Mouse (Mus musculus) liver, adult 2 months (tissue): ENCODE data around the gene Gclm. TPM values are rescaled to one million over a fixed set of nuclear protein-coding genes. Genes with fewer than 3 reads are reported as not detected.

Source experiments
- DNase-seq: peaks from one replicate; pipeline ENCODE4 v3.0.0-alpha.2; 2011; ENCODE audit warnings: low read depth, low spot score; ENCODE audit errors: extremely low read depth
- H3K27ac ChIP-seq: fragments of 200-500 bp; replicated peaks from 2 replicates; pipeline ENCODE4 v1.5.1; 2012; ENCODE audit warnings: low read depth, mild to moderate bottlenecking, control low read depth, inconsistent platforms, low read length; ENCODE audit not compliant: insufficient read depth
- H3K27me3 ChIP-seq: fragments of 200-500 bp; 2 replicates; pipeline ENCODE4 v1.6.1; 2012; ENCODE audit warnings: mild to moderate bottlenecking, moderate library complexity, low read length, inconsistent platforms; ENCODE audit not compliant: control insufficient read depth, insufficient read depth
- H3K36me3 ChIP-seq: fragments of 200-500 bp; 2 replicates; pipeline ENCODE4 v1.6.1; 2012; ENCODE audit warnings: low read length, inconsistent platforms; ENCODE audit not compliant: control insufficient read depth, insufficient read depth
- H3K4me1 ChIP-seq: fragments of 200-500 bp; 2 replicates; pipeline ENCODE4 v1.6.1; 2011; ENCODE audit warnings: low read length; ENCODE audit not compliant: control insufficient read depth, insufficient read depth
- H3K4me3 ChIP-seq: fragments of 200-500 bp; 2 replicates; pipeline ENCODE4 v1.5.1; 2011; ENCODE audit warnings: low read depth, mild to moderate bottlenecking, control low read depth, low read length, moderate library complexity; ENCODE audit not compliant: insufficient read depth
- H3K79me2 ChIP-seq: fragments of 200-500 bp; 2 replicates; pipeline ENCODE4 v1.6.1; 2012; ENCODE audit warnings: inconsistent platforms, mild to moderate bottlenecking, low read length, moderate library complexity; ENCODE audit not compliant: control insufficient read depth, insufficient read depth
- H3K9ac ChIP-seq: fragments of 200-500 bp; 2 replicates; pipeline ENCODE4 v1.6.1; 2012; ENCODE audit warnings: low read depth, mild to moderate bottlenecking, control low read depth, inconsistent platforms, low read length
- CTCF ChIP-seq: fragments of 200-500 bp; IDR thresholded peaks from 2 replicates; pipeline ENCODE4 v1.5.1; 2011; ENCODE audit warnings: low read depth, low read length, control low read depth
- POLR2A ChIP-seq: fragments of 200-500 bp; IDR thresholded peaks from 2 replicates; pipeline ENCODE4 v1.6.1; 2011; ENCODE audit warnings: low read length, control low read depth; ENCODE audit not compliant: insufficient read depth; ENCODE audit errors: extremely low read depth
- WGBS: fragments of 180-500 bp; shearing (Covaris S2); methylation state at CpG from one replicate; pipeline ENCODE4 v1.1.7; 2018; 5-methylcytosine and 5-hydroxymethylcytosine counted together
- polyA plus RNA-seq: library from polyadenylated mRNA; depleted of rRNA; stranded (reverse); fragments of >200 nt; gene quantifications from 2 replicates; pipeline ENCODE4 v1.2.3, GENCODE M21; 2012
- total RNA-seq: library from RNA; depleted of rRNA; stranded (reverse); fragments of >200 nt; gene quantifications from 2 replicates; pipeline ENCODE4 v1.2.3, GENCODE M21; 2014

Gclm gene
- total and polyA plus RNA-seq, 2 experiments: 57.6 to 236 TPM

- no peak overlapping the region for H3K9ac ChIP-seq
- no peaks in the 10 kb centered on the region for H3K27me3 ChIP-seq
- peaks cover under 1% of the 10 kb centered on the region for H3K36me3 ChIP-seq
- no peaks in the 10 kb centered on the region for H3K79me2 ChIP-seq
- peaks cover 10% of the 10 kb centered on the region for H3K4me1 ChIP-seq
- TF ChIP-seq CTCF (no peak), POLR2A (no peak)
- 70% methylated on average over 7 of the region's 7 CpGs for WGBS
- peak; percentile 60 for DNase-seq
- no peak overlapping the region for H3K4me3 ChIP-seq
- H3K27ac ChIP-seq: 0 out of 2 replicates have a peak overlapping the region, but pooled peaks have one; percentile 29
Measured at GRCm38 (mm10) chr3:122290696-122291095, 45.3 kb downstream of the Gclm start.

- Histone ChIP-seq H3K4me3 (no peak overlapping the region), H3K36me3 (no peaks in the 10 kb centered on the region), H3K79me2 (no peaks in the 10 kb centered on the region), H3K27me3 (no peaks in the 10 kb centered on the region), H3K27ac (peak overlapping the region; percentile 60), H3K9ac (no peak overlapping the region), H3K4me1 (peaks cover 10% of the 10 kb centered on the region)
- no peak for DNase-seq
- WGBS: 51% methylated on average over 12 of the region's 12 CpGs
- TF ChIP-seq POLR2A (no peak), CTCF (no peak)
Measured at GRCm38 (mm10) chr3:122291828-122292227, 46.5 kb downstream of the Gclm start.

- Histone ChIP-seq H3K9ac (peak overlapping the region; percentile 91), H3K27me3 (no peaks in the 10 kb centered on the region), H3K79me2 (no peaks in the 10 kb centered on the region), H3K4me3 (peak overlapping the region; percentile 82), H3K4me1 (peaks cover 10% of the 10 kb centered on the region), H3K36me3 (no peaks in the 10 kb centered on the region), H3K27ac (peak overlapping the region; percentile 82)
- 7% methylated on average over 54 of the region's 54 CpGs for WGBS
- peak; percentile 63 for DNase-seq
- no peak for TF ChIP-seq POLR2A
- TF ChIP-seq CTCF: peak; percentile 30; the same call in 1 of the 2 replicates
Measured at GRCm38 (mm10) chr3:122292300-122293222, 47.2 kb downstream of the Gclm start.

GRCm38 (mm10) chr3:122293223-122293953, 48.0 kb downstream of the Gclm start:
- peak; percentile 33; the same call in 1 of the 2 replicates for TF ChIP-seq POLR2A
- TF ChIP-seq CTCF: no peak
- peak; percentile 48 for DNase-seq
- H3K36me3 ChIP-seq: no peaks in the 10 kb centered on the region
- H3K79me2 ChIP-seq: no peaks in the 10 kb centered on the region
- no peaks in the 10 kb centered on the region for H3K27me3 ChIP-seq
- under 1% methylated on average over 103 of the region's 105 CpGs for WGBS
- H3K27ac ChIP-seq: peak overlapping the region; percentile 82
- H3K9ac ChIP-seq: peak overlapping the region; percentile 91
- peaks cover 10% of the 10 kb centered on the region for H3K4me1 ChIP-seq
- peak overlapping the region; percentile 82 for H3K4me3 ChIP-seq

DNA sequence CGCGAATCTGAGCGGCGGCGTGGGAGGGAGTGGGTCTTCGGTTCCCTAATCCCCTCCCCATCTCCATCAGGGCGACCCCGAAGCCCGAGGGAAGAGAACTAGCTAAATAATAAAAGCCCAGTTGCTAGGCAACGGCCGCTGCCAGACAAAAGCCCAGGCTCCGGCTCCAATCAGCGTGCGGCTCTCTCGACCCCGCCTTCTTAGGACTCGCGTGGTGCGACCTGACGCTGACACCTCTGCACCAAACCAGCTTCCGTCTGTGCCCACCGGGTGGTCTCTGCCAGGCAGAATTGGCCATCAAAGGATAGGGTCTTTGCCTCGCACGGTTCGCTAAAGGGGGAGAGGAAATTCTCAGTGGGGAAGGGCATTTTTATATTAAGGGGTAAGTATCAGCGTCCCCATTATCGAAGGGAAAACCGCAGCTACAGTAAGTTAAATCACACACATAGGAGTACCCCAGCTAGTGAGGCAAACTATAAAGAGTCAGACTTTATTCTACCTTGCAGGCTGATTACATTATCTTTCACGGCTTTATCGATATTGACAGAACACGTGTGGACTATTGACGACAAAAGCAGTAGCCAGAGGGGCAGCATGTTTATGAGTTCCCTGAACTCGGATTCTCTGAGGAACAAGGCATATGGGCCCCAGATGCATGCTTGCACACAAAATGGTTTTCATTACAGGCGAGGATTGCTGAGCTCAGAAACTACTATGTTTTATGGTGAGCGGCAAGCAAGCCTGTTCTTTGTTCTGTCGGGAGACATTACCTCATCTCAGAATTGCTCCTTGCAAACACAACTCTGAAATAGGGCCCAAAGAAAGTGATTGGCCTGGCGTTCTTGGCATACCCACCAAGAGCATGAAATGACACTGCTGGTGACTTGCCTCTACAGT, 48.8 kb downstream of the Gclm start, which contains the start of gene Bcar3:
Gene Bcar3 (plus strand): TSS at position 183 of the 897 bp plus-strand sequence.
- no peaks in the 10 kb centered on the region for H3K36me3 ChIP-seq
- peak within 1 kb of the TSS; percentile 91 for H3K9ac ChIP-seq
- 8% methylated on average over 37 of the region's 37 CpGs for WGBS
- peak; percentile 68 for DNase-seq
- no peaks in the 10 kb centered on the region for H3K27me3 ChIP-seq
- peak within 1 kb of the TSS; percentile 82 for H3K4me3 ChIP-seq
- no peak for TF ChIP-seq POLR2A
- TF ChIP-seq CTCF: no peak
- H3K4me1 ChIP-seq: peaks cover 10% of the 10 kb centered on the region
- H3K79me2 ChIP-seq: no peaks in the 10 kb centered on the region
- peak within 1 kb of the TSS; percentile 82 for H3K27ac ChIP-seq
